Mouse (Mus musculus) heart, embryonic 15.5 days (tissue): ENCODE data around the gene Actr1a. TPM values are rescaled to one million over a fixed set of nuclear protein-coding genes. Genes with fewer than 3 reads are reported as not detected.
A peak's percentile ranks its signal among the peaks of the same experiment; 100 is the strongest.

ENCODE experiments used
- ATAC-seq: fragments of 200-750 bp; cut with Nextera tagmentation; replicated peaks from 2 replicates; pipeline ENCODE4 v1.8.0; 2017; ENCODE audit warnings: low read depth, moderate TSS enrichment; ENCODE audit not compliant: insufficient number of reproducible peaks, insufficient read depth, low FRiP score
- H3K27ac ChIP-seq: fragments of 300-500 bp; sonication (generic); 2 replicates; pipeline ENCODE4 v1.5.1; 2015; ENCODE audit warnings: mild to moderate bottlenecking, inconsistent platforms
- H3K27me3 ChIP-seq: fragments of 300-500 bp; sonication (generic); 2 replicates; pipeline ENCODE4 v1.6.1; 2015; ENCODE audit warnings: inconsistent platforms
- H3K36me3 ChIP-seq: fragments of 300-500 bp; sonication (generic); 2 replicates; pipeline ENCODE4 v1.6.1; 2015; ENCODE audit warnings: mild to moderate bottlenecking, inconsistent platforms
- H3K4me1 ChIP-seq: fragments of 300-500 bp; sonication (generic); replicated peaks from 2 replicates; pipeline ENCODE4 v1.6.1; 2015; ENCODE audit warnings: inconsistent platforms
- H3K4me2 ChIP-seq: fragments of 300-500 bp; sonication (generic); 2 replicates; pipeline ENCODE4 v1.6.1; 2015; ENCODE audit warnings: inconsistent platforms, mild to moderate bottlenecking, moderate library complexity
- H3K4me3 ChIP-seq: fragments of 300-500 bp; sonication (generic); 2 replicates; pipeline ENCODE4 v1.5.1; 2015; ENCODE audit warnings: mild to moderate bottlenecking, inconsistent platforms
- H3K9ac ChIP-seq: fragments of 300-500 bp; sonication (generic); 2 replicates; pipeline ENCODE4 v1.6.1; 2015; ENCODE audit warnings: mild to moderate bottlenecking, inconsistent platforms
- H3K9me3 ChIP-seq: fragments of 300-500 bp; sonication (generic); replicated peaks from 2 replicates; pipeline ENCODE4 v1.6.1; 2016; ENCODE audit warnings: inconsistent platforms
- WGBS: fragments of 180-500 bp; shearing (Covaris S2); methylation state at CpG from one replicate; pipeline ENCODE4 v1.1.7; 2015; ENCODE audit warnings: mixed read lengths; 5-methylcytosine and 5-hydroxymethylcytosine counted together
- polyA plus RNA-seq: library from polyadenylated mRNA; unstranded; fragments of >200 nt; fragmentation: Nextera tagmentation; extraction: Ambion mirVana; gene quantifications from 2 replicates; pipeline ENCODE4 v1.2.1, GENCODE M21; 2015

The Actr1a gene
- polyA plus RNA-seq, 1 experiment from 2014 or later: 103 TPM

DNA sequence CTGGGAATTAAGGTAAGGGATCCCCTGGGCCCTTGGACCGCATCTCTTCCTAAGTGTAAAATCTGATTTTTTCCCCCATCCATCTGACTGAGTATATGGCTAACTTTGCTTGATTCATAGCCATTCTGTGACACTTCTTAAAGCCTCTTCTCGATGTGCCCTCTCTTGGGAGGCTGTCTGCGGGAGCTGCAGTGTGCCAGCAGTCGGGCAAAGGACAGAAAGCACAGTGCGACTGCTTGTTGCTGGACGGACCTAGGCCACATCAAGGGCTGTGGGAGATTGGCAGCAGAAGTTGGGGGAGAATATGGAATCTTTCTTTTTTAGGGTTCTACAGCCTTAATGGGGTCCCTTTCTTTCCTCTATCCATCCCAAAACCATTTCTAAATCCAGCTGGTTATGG lies 3.8 kb upstream of the Actr1a start:
- no peaks in the 10 kb centered on the region for H3K9me3 ChIP-seq
- peak overlapping the region; percentile 17; the same call in 1 of the 2 replicates for H3K4me2 ChIP-seq
- no peaks in the 10 kb centered on the region for H3K27me3 ChIP-seq
- no peak overlapping the region for H3K9ac ChIP-seq
- H3K27ac ChIP-seq: no peak overlapping the region
- H3K36me3 ChIP-seq: peaks cover 21% of the 10 kb centered on the region
- WGBS: 61% methylated on average over 6 of the region's 6 CpGs
- ATAC-seq: no peak
- H3K4me3 ChIP-seq: no peak overlapping the region
- H3K4me1 ChIP-seq: peaks cover 38% of the 10 kb centered on the region

DNA sequence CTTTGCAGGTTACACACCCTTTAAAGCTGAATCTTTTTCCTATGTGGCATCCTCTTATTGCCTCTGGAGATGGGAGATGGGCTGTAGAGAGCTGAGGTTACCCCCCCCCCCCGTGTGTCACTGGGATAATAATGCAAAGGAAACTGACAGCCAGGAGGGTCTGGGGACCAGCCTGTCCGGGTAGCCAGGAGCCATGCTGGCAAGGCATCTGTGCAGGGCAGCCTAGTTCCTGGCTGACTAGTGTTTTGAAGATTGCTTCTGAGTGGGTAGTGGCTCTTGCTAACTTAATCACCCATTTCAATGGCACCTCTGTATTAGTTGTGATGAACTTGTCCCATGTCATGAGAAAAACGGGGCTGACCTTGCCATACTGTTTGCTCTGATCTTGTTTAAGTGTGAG lies 2.9 kb upstream of the Actr1a start:
- peak overlapping the region; percentile 87 for H3K4me2 ChIP-seq
- no peaks in the 10 kb centered on the region for H3K27me3 ChIP-seq
- H3K4me1 ChIP-seq: peaks cover 48% of the 10 kb centered on the region
- 52% methylated on average over 3 of the region's 3 CpGs for WGBS
- no peak overlapping the region for H3K9ac ChIP-seq
- no peak for ATAC-seq
- H3K4me3 ChIP-seq: peak overlapping the region; percentile 85
- peaks cover 15% of the 10 kb centered on the region for H3K36me3 ChIP-seq
- no peak overlapping the region for H3K27ac ChIP-seq
- H3K9me3 ChIP-seq: no peaks in the 10 kb centered on the region

DNA sequence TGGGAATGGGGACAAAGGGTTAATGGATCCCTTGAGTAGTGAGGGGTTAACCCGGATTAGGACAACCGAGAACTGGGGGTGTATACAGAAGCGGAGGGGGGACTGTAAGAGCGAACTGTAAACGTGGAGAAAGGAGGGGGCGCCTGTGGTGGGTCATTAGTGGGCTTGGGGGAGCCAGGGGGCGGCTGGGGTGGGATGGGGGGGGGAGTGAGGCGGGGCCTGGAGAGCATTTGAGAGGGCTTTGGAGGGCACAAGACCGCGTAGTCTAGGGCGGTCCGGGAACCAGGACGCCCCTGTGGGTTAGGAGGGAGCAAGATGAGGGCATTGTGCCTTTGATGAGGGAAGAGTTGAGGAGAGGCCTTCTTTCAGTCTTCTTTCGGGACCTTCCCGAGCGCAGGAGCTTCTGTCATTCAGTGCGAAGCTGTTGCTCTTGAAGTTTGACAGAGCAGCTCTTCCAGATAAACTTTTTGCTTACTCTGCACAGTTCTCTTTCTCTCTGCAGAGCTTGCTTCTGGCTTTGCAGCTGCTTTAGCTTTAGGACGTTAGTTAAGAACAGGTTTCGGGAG lies 2.0 kb upstream of the Actr1a start:
- Histone ChIP-seq H3K4me1 (peaks cover 49% of the 10 kb centered on the region), H3K4me3 (peak overlapping the region; percentile 85)

DNA sequence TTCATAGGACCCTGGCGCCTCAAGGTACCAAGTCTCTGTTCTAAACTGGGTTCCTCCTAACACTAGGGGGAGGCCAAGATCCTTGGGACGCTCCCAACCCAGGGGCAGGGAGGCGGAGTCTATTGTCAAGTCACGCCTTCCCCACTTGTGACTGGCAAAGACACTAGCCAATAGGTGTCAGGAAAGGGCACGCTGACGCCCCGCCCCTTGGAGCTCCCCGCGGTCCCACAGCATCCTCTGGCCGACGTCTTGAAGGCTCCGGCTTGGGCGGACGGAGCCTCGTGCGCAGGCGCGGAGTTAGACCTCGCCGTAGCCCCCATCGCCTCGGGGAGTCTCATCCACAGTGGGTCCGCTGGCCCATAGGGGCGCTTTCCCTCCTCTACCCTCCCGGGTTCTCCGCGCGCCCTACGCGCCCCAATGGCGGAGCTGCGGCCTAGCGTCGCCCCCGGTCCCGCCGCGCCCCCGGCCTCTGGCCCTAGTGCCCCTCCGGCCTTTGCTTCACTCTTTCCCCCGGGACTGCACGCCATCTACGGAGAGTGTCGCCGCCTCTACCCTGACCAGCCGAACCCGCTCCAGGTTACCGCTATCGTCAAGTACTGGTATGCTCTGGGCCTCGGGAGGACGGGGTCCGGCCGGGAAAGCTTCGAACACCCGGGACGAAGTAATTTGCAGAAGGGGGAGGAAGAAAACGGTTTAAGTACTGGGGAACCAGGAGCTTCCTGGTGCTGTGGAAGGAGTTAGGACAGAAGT lies 1.3 kb upstream of the Actr1a start, which contains the start of gene Sufu:
TSS of gene Sufu (plus strand) at position 211 of the 750 bp plus-strand sequence.
- H3K4me2 ChIP-seq: peak within 1 kb of the TSS; percentile 87
- ATAC-seq: peak; percentile 90
- peaks cover 7% of the 10 kb centered on the region for H3K36me3 ChIP-seq
- no peaks in the 10 kb centered on the region for H3K27me3 ChIP-seq
- H3K4me1 ChIP-seq: peaks cover 51% of the 10 kb centered on the region
- H3K4me3 ChIP-seq: peak within 1 kb of the TSS; percentile 85
- H3K9me3 ChIP-seq: no peaks in the 10 kb centered on the region
- H3K9ac ChIP-seq: peak within 1 kb of the TSS; percentile 81
- peak within 1 kb of the TSS; percentile 82 for H3K27ac ChIP-seq
- under 1% methylated on average over 57 of the region's 57 CpGs for WGBS

More for the DNA sequence above, 2.0 kb upstream of the Actr1a start:
- ATAC-seq: no peak
- Histone ChIP-seq H3K4me2 (peak overlapping the region; percentile 87), H3K9me3 (no peaks in the 10 kb centered on the region), H3K27ac (peak overlapping the region; percentile 82), H3K9ac (peak overlapping the region; percentile 81), H3K27me3 (no peaks in the 10 kb centered on the region), H3K36me3 (peaks cover 7% of the 10 kb centered on the region)
- 2% methylated on average over 19 of the region's 19 CpGs for WGBS

DNA sequence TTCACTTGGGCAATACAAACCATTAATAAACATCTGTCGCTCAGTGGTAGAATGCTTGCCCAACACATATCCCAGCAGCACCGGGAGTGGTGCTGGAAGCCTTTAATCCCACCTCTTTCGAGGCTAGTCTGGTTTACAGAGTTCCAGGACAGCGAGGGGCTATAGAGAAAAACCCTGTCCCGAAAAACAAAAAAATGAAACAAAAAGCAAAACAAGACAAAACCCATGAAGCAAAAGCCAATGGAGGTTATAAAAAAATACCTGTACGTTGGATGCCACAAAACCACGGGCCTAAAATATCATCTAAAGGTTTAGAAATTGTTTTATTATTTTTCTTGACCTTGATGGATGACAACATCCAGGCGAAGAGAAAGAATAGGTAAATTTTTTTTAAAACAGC lies 561 bp upstream of the Actr1a start:
- Histone ChIP-seq H3K4me3 (peak overlapping the region; percentile 75), H3K4me2 (peak overlapping the region; percentile 64), H3K9me3 (no peaks in the 10 kb centered on the region), H3K9ac (0 out of 2 replicates have a peak overlapping the region, but pooled peaks have one; percentile 75), H3K27ac (peak overlapping the region; percentile 72; the same call in 1 of the 2 replicates), H3K4me1 (peaks cover 51% of the 10 kb centered on the region), H3K36me3 (peaks cover 3% of the 10 kb centered on the region), H3K27me3 (no peaks in the 10 kb centered on the region)
- ATAC-seq: no peak
- 9% methylated on average over 8 of the region's 8 CpGs for WGBS

DNA sequence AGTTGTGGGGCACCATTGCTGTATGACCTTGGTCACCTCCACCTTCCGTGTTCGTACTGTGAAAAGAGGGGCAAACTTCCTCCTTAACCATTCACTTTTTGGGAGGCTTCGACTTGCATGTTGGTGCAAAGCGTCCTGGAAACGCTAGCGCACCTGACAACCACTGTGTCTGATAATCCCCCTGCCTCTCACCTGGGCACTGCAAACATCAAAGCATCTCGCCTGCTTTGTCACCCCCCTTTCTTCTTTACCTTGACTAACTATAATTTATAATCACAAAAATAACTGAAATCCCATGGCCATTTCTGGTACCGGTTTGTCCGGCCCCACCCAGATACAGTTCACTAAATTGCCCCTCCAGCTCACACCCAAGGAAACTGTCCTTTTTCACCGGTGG lies 838 bp downstream of the Actr1a start:
- no peak for ATAC-seq
- H3K27ac ChIP-seq: no peak overlapping the region

DNA sequence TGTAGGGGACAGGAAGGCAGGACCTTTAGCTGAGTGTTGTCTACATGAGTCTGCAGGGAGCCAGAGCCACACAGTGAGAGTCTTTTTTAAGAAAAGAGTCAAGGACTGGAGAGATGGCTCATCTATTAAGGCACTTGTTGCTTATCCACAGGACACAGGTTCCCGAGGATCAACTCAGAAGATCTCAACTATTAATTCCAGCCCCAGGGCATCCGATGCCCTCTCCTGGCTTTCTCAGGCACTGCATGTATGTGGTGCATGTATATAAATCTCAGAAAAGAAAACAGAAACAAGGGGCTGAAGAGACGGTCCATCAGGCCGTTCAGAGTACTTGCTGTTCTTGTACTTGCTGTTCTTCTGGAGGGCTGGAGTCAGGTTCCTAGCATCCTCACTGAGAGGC lies 3.5 kb downstream of the Actr1a start:
- WGBS: 41% methylated on average over 4 of the region's 4 CpGs

More for the DNA sequence above, 838 bp downstream of the Actr1a start:
- Histone ChIP-seq H3K4me2 (peak overlapping the region; percentile 71), H3K9ac (peak overlapping the region; percentile 35), H3K27me3 (no peaks in the 10 kb centered on the region), H3K36me3 (no peaks in the 10 kb centered on the region), H3K4me1 (peaks cover 44% of the 10 kb centered on the region), H3K4me3 (peak overlapping the region; percentile 75), H3K9me3 (no peaks in the 10 kb centered on the region)
- 3% methylated on average over 10 of the region's 10 CpGs for WGBS

DNA sequence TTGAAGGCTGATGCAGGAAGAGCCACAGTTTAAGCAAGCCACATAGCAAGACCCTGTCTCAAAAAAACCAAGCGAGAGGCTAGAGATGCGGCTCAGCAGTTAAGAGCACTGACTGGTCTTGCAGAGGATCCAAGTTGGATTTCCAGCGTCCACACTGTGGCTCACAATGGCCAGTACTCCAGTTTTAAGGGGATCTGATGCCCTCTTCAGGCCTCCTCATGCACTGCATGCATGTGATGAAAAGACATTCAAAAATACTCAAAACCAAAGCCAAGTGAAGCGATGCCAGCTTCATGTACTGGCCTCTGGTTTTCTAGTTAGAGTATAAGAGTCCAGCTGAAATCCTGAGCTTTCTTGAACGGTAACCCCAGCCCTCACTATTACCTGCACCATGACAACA lies 5.7 kb downstream of the Actr1a start:
- peaks cover 23% of the 10 kb centered on the region for H3K36me3 ChIP-seq
- H3K4me3 ChIP-seq: no peak overlapping the region
- WGBS: 86% methylated on average over 5 of the region's 5 CpGs
- no peak overlapping the region for H3K27ac ChIP-seq
- no peak for ATAC-seq
- no peaks in the 10 kb centered on the region for H3K9me3 ChIP-seq
- no peak overlapping the region for H3K9ac ChIP-seq
- no peaks in the 10 kb centered on the region for H3K27me3 ChIP-seq
- H3K4me2 ChIP-seq: no peak overlapping the region
- H3K4me1 ChIP-seq: peaks cover 21% of the 10 kb centered on the region

More for the DNA sequence above, 3.5 kb downstream of the Actr1a start:
- Histone ChIP-seq H3K4me2 (no peak overlapping the region), H3K27me3 (no peaks in the 10 kb centered on the region), H3K4me3 (no peak overlapping the region), H3K36me3 (peaks cover 5% of the 10 kb centered on the region), H3K4me1 (peaks cover 28% of the 10 kb centered on the region), H3K9me3 (no peaks in the 10 kb centered on the region), H3K27ac (no peak overlapping the region), H3K9ac (no peak overlapping the region)
- ATAC-seq: no peak

DNA sequence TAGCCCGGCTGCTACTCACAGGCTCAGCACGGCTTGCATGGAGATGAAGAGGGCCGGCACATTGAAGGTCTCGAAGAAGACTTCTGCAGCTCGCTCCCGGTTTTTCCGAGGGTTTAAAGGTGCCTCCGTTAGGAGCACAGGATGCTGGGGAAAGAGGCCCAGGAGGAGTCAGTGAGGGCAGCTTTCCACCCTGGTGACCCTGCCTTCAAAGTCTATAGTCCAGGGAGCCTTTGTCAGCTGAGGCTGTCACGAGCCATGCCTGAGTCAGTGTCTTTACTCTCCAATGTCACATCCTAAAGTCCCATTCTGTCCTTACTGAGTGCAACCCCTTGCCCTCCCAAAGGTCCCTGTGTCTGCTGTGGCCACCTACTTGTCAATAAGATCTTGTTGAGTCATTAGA lies 13.3 kb downstream of the Actr1a start:
- no peak overlapping the region for H3K4me3 ChIP-seq
- no peaks in the 10 kb centered on the region for H3K4me1 ChIP-seq
- 90% methylated on average over 9 of the region's 9 CpGs for WGBS
- H3K4me2 ChIP-seq: no peak overlapping the region
- peaks cover 95% of the 10 kb centered on the region for H3K36me3 ChIP-seq
- no peak overlapping the region for H3K27ac ChIP-seq
- H3K9me3 ChIP-seq: no peaks in the 10 kb centered on the region
- no peaks in the 10 kb centered on the region for H3K27me3 ChIP-seq
- no peak overlapping the region for H3K9ac ChIP-seq
- no peak for ATAC-seq

DNA sequence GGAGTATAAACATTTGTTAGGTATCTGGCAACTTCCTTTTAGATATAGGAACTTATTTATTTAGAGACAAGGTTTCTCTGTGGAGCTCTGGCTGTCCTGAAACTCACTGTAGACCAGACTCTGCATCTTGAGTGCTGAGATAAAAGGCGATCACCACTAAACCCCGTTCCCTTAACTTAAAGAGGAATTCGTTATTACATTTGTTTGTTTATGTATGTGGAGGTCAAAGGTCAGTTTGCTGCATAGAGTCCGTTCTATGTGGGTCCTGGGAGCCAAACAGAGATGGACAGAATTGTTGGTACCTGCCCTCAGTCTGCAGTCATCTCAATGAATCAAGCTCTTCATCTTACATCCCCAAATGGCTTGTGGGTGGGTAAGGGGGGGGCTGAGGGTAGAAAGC lies 19.7 kb downstream of the Actr1a start:
- H3K27me3 ChIP-seq: no peaks in the 10 kb centered on the region
- 46% methylated on average over 4 of the region's 4 CpGs for WGBS
- no peak for ATAC-seq

DNA sequence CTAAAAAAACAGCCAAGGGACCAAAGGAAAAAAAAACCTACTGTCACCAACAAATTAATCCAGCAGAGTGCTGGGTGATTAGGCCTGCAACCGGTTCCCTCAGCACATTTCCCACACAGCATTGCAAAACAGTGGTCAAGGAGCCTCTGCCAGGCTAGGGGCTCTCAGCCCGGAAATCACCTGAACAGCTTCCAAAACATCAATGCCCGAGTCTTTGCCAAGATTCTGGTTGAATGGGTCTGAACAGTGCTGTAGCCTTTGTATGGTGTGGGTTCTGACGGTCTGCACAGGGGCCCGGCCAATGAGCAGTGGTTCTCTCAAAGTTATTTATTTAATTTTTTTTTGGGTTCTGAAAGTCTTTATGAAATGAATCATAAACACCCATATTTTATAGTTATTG lies 20.1 kb downstream of the Actr1a start:
- no peaks in the 10 kb centered on the region for H3K27me3 ChIP-seq
- no peak overlapping the region for H3K4me2 ChIP-seq
- 63% methylated on average over 5 of the region's 5 CpGs for WGBS
- H3K36me3 ChIP-seq: peaks cover 38% of the 10 kb centered on the region
- no peaks in the 10 kb centered on the region for H3K9me3 ChIP-seq
- H3K9ac ChIP-seq: no peak overlapping the region
- no peak overlapping the region for H3K27ac ChIP-seq
- peaks cover 6% of the 10 kb centered on the region; the same call in 1 of the 2 replicates for H3K4me1 ChIP-seq
- ATAC-seq: no peak
- no peak overlapping the region for H3K4me3 ChIP-seq

More for the DNA sequence above, 19.7 kb downstream of the Actr1a start:
- Histone ChIP-seq H3K4me3 (no peak overlapping the region), H3K4me2 (no peak overlapping the region), H3K27ac (no peak overlapping the region), H3K9ac (no peak overlapping the region), H3K4me1 (peaks cover 6% of the 10 kb centered on the region; the same call in 1 of the 2 replicates), H3K9me3 (no peaks in the 10 kb centered on the region), H3K36me3 (peaks cover 42% of the 10 kb centered on the region)
